Mouse (Mus musculus) MEL-GATA-1-ER (cell line): ENCODE measurements around the gene Fam3c.

Experiments
- DNase-seq: peaks from one replicate; pipeline ENCODE4 v3.0.0-alpha.2; 2012; ENCODE audit warnings: low read depth; ENCODE audit errors: extremely low read depth

Gene Fam3c

GRCm38 (mm10) chr6:22356086-22356507, at the start of gene Fam3c:
Fam3c (minus strand) TSS chr6:22356243.
- peak; percentile 78 for DNase-seq

GRCm38 (mm10) chr6:22405021-22405420, 49.0 kb upstream of the Fam3c start:
- DNase-seq: no peak

GRCm38 (mm10) chr6:22403736-22404135, 47.7 kb upstream of the Fam3c start:
- DNase-seq: no peak

- no peak for DNase-seq
Observed at GRCm38 (mm10) chr6:22403317-22403716, 47.3 kb upstream of the Fam3c start.

- no peak for DNase-seq
Observed at GRCm38 (mm10) chr6:22402548-22403164, 46.6 kb upstream of the Fam3c start.

- peak; percentile 51 for DNase-seq
Observed at GRCm38 (mm10) chr6:22402037-22402436, 46.0 kb upstream of the Fam3c start.

GRCm38 (mm10) chr6:22398079-22398774, 42.2 kb upstream of the Fam3c start:
- no peak for DNase-seq

GRCm38 (mm10) chr6:22395207-22395606, 39.2 kb upstream of the Fam3c start:
- DNase-seq: no peak

- no peak for DNase-seq
Observed at GRCm38 (mm10) chr6:22390654-22391365, 34.8 kb upstream of the Fam3c start.

GRCm38 (mm10) chr6:22385254-22385870, 29.3 kb upstream of the Fam3c start:
- no peak for DNase-seq

- DNase-seq: no peak
Observed at GRCm38 (mm10) chr6:22380269-22380668, 24.2 kb upstream of the Fam3c start.

- no peak for DNase-seq
Observed at GRCm38 (mm10) chr6:22379831-22380230, 23.8 kb upstream of the Fam3c start.

GRCm38 (mm10) chr6:22378462-22378861, 22.4 kb upstream of the Fam3c start:
- DNase-seq: no peak

GRCm38 (mm10) chr6:22374791-22375190, 18.7 kb upstream of the Fam3c start:
- no peak for DNase-seq

GRCm38 (mm10) chr6:22373476-22373875, 17.4 kb upstream of the Fam3c start:
- DNase-seq: no peak

- no peak for DNase-seq
Observed at GRCm38 (mm10) chr6:22366977-22367376, 10.9 kb upstream of the Fam3c start.

- DNase-seq: no peak
Observed at GRCm38 (mm10) chr6:22363590-22363989, 7.5 kb upstream of the Fam3c start.

- DNase-seq: no peak
Observed at GRCm38 (mm10) chr6:22361941-22362340, 5.9 kb upstream of the Fam3c start.

GRCm38 (mm10) chr6:22359019-22359418, 3.0 kb upstream of the Fam3c start:
- DNase-seq: no peak

GRCm38 (mm10) chr6:22357351-22357750, 1.3 kb upstream of the Fam3c start:
- DNase-seq: no peak

GRCm38 (mm10) chr6:22355396-22356085, 502 bp downstream of the Fam3c start:
- no peak for DNase-seq
